In the genomic region with DNA sequence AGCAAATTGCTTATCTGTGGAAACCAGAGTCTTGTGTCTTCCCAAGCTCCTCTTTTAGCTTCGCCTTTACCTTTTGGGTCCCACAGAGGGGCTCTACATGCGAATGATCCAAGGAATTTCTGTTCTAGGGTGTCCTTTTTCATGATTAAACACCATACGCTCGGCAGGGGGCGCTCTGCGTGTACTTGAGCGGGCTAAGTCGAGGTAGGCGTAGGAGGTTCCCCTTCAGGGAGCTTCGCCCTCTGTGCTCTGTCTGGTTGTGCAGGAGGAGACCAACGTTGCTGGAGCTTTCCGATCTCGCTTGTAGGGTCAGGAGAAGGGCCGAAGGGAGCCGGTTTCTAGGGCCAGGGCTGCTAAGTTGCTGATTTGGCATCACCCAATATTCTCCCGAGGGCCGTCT, we compare ENCODE assay signal across 9 mouse cellular contexts.
A peak's percentile ranks its signal among the peaks of the same experiment; 100 is the strongest.
DNase-seq lines count a peak whose midpoint lies in the region; ATAC-seq and TF ChIP-seq lines count a peak whose summit lies in the region.
"Had no signal": no experiment of that assay in that cellular context is flagged by ENCODE, and none has a peak within 500 bp of the region (broad histone marks: within the 10 kb centered on the region; RNA-seq: fewer than 3 reads in every experiment).

No protein-coding gene starts in this region.

- H3K4me2 ChIP-seq in midbrain, embryonic 11.5 days, result no peak overlapping the region
- H3K4me2 ChIP-seq in midbrain, embryonic 15.5 days, result no peak overlapping the region
- H3K4me2 ChIP-seq in midbrain, postnatal 0 days (ENCODE audit: low read depth, low read length, poor library complexity, severe bottlenecking), result no peak overlapping the region
- H3K4me2 ChIP-seq: neural tube, embryonic 12.5 days had no signal

- WGBS in midbrain, embryonic 11.5 days, result 12% methylated on average over 17 of the region's 17 CpGs
- 14% methylated on average over 17 of the region's 17 CpGs for WGBS in midbrain, embryonic 15.5 days
- WGBS in midbrain, postnatal 0 days, result 15% methylated on average over 17 of the region's 17 CpGs

- intact Hi-C loops in left cerebral cortex, adult 2 months (cut with DNase I), result loop anchor here (2.0 to 5.0 kb wide), 3 partner anchors 164 to 446 kb away; a partner anchor contains a TSS

- no peaks in the 10 kb centered on the region; the same call in 1 of the 2 replicates for H3K27me3 ChIP-seq in midbrain, embryonic 11.5 days (ENCODE audit: control insufficient read depth, insufficient read depth, low read length)
- no peaks in the 10 kb centered on the region for H3K27me3 ChIP-seq in midbrain, embryonic 15.5 days (replicated peaks)
- no peaks in the 10 kb centered on the region for H3K27me3 ChIP-seq in midbrain, postnatal 0 days (ENCODE audit: insufficient read depth, low read length)

- H3K36me3 ChIP-seq in midbrain, embryonic 11.5 days (ENCODE audit: control insufficient read depth, insufficient read depth, low read length), result no peaks in the 10 kb centered on the region
- no peaks in the 10 kb centered on the region for H3K36me3 ChIP-seq in midbrain, embryonic 15.5 days (replicated peaks)
- no peaks in the 10 kb centered on the region for H3K36me3 ChIP-seq in midbrain, postnatal 0 days (ENCODE audit: insufficient read depth, low read length)
- H3K36me3 ChIP-seq: neural tube, embryonic 12.5 days had no signal

- H3K9me3 ChIP-seq in midbrain, embryonic 11.5 days (ENCODE audit: control insufficient read depth, low read length), result no peaks in the 10 kb centered on the region
- H3K9me3 ChIP-seq in midbrain, embryonic 15.5 days, result no peaks in the 10 kb centered on the region
- H3K9me3 ChIP-seq in midbrain, postnatal 0 days (ENCODE audit: low read length), result no peaks in the 10 kb centered on the region
- H3K9me3 ChIP-seq: neural tube, embryonic 12.5 days had no signal

- no peaks in the 10 kb centered on the region for H3K4me1 ChIP-seq in midbrain, embryonic 11.5 days (ENCODE audit: control insufficient read depth, insufficient read depth, low read length)
- H3K4me1 ChIP-seq in midbrain, embryonic 15.5 days, result 0 out of 2 replicates have a peak, but pooled peaks cover 7% of the 10 kb centered on the region
- peaks cover 5% of the 10 kb centered on the region; the same call in 1 of the 2 replicates for H3K4me1 ChIP-seq in midbrain, postnatal 0 days (ENCODE audit: insufficient read depth, low read length)

- TF ChIP-seq CTCF in left cerebral cortex, adult 2 months (IDR thresholded peaks at IDR 0.05), result peak; percentile 81
- TF ChIP-seq CTCF in midbrain, postnatal 0 days (IDR thresholded peaks at IDR 0.05), result peak; percentile 71

- H3K9ac ChIP-seq in midbrain, embryonic 11.5 days (ENCODE audit: low read length), result no peak overlapping the region
- H3K9ac ChIP-seq in midbrain, embryonic 15.5 days, result no peak overlapping the region
- no peak overlapping the region for H3K9ac ChIP-seq in midbrain, postnatal 0 days (replicated peaks; ENCODE audit: low read length, poor library complexity, severe bottlenecking)
- H3K9ac ChIP-seq: neural tube, embryonic 12.5 days had no signal

- H3K27ac ChIP-seq in midbrain, embryonic 11.5 days (ENCODE audit: low read depth, low read length), result no peak overlapping the region
- no peak overlapping the region for H3K27ac ChIP-seq in midbrain, embryonic 15.5 days
- H3K27ac ChIP-seq in left cerebral cortex, adult 2 months, result no peak overlapping the region
- no peak overlapping the region for H3K27ac ChIP-seq in midbrain, postnatal 0 days (ENCODE audit: low read depth, low read length)
- H3K27ac ChIP-seq: neural tube, embryonic 12.5 days had no signal

- ATAC-seq in midbrain, embryonic 11.5 days (ENCODE audit: low FRiP score), result peak; percentile 71
- no peak for ATAC-seq in midbrain, embryonic 15.5 days (replicated peaks)
- no peak for ATAC-seq in midbrain, postnatal 0 days (ENCODE audit: low FRiP score)

- H3K4me3 ChIP-seq in midbrain, embryonic 11.5 days (ENCODE audit: low read depth, low read length), result no peak overlapping the region
- H3K4me3 ChIP-seq in midbrain, embryonic 15.5 days, result no peak overlapping the region
- H3K4me3 ChIP-seq in left cerebral cortex, adult 2 months, result no peak overlapping the region
- H3K4me3 ChIP-seq in midbrain, postnatal 0 days (ENCODE audit: low read depth, low read length), result no peak overlapping the region
- H3K4me3 ChIP-seq: neural tube, embryonic 12.5 days had no signal

- peak; percentile 98 for DNase-seq in midbrain, embryonic 11.5 days (ENCODE audit: low spot score, missing footprints)
- peak; percentile 69 to 73 for DNase-seq in cerebellum, postnatal 36 days
- peak; percentile 72 to 77 for DNase-seq in frontal cortex, postnatal 36 days (ENCODE audit: low spot score in 2 of 2)
- DNase-seq in induced T-regulatory cell, adult 2 months (ENCODE audit: low read depth), result peak; percentile 28
- DNase-seq in left cerebral cortex, adult 2 months (ENCODE audit: extremely low spot score in 1 of 2, low spot score in 2 of 2), result peak; percentile 68 to 69
- DNase-seq in midbrain, postnatal 0 days (ENCODE audit: low spot score), result peak; percentile 78
- DNase-seq in testis, postnatal 10 days (ENCODE audit: low spot score), result peak; percentile 79

Comparison
In these comparisons a context has a peak if more than half of its experiments do, and no peak if none do; other contexts are left out.
1. DNase-seq: peak in every context shown above with its lines; median percentile 98 in midbrain, embryonic 11.5 days; 79 in testis, postnatal 10 days; 78 in midbrain, postnatal 0 days; 74 in frontal cortex, postnatal 36 days; 71 in cerebellum, postnatal 36 days; 68 in left cerebral cortex, adult 2 months; 28 in induced T-regulatory cell, adult 2 months.